Mouse (Mus musculus) hindbrain, postnatal 0 days (tissue): ENCODE measurements at regions not wholly inside any gene's neighbourhood (a gene's known extent, or its start where the extent isn't known, plus 50 kb on each side); places are given as distances from the start of the nearest gene placed in this dataset.
A peak's percentile ranks its signal among the peaks of the same experiment; 100 is the strongest.

Source experiments
- ATAC-seq: fragments of 200-750 bp; cut with Nextera tagmentation; 2 replicates; pipeline ENCODE4 v1.8.0; 2017; ENCODE audit warnings: mild to moderate bottlenecking, moderate TSS enrichment, moderate library complexity
- DNase-seq: peaks from one replicate; pipeline ENCODE4 v3.0.0-alpha.2; 2015; ENCODE audit warnings: low spot score
- H3K27ac ChIP-seq: fragments of 300-500 bp; sonication (generic); 2 replicates; pipeline ENCODE4 v1.5.1; 2014; ENCODE audit warnings: mild to moderate bottlenecking
- H3K27me3 ChIP-seq: fragments of 300-500 bp; sonication (generic); 2 replicates; pipeline ENCODE4 v1.6.1; 2014; ENCODE audit warnings: low read length, mixed read lengths; ENCODE audit not compliant: insufficient read depth
- H3K36me3 ChIP-seq: fragments of 300-500 bp; sonication (generic); 2 replicates; pipeline ENCODE4 v1.6.1; 2014; ENCODE audit warnings: low read length, mixed read lengths; ENCODE audit not compliant: insufficient read depth
- H3K4me1 ChIP-seq: fragments of 300-500 bp; sonication (generic); 2 replicates; pipeline ENCODE4 v1.6.1; 2014; ENCODE audit warnings: antibody characterized with exemption, low read length, mixed read lengths; ENCODE audit not compliant: insufficient read depth
- H3K4me2 ChIP-seq: fragments of 300-500 bp; sonication (generic); 2 replicates; pipeline ENCODE4 v1.6.1; 2014; ENCODE audit warnings: low read depth, mild to moderate bottlenecking, low read length, moderate library complexity, mixed read lengths
- H3K4me3 ChIP-seq: fragments of 300-500 bp; sonication (generic); 2 replicates; pipeline ENCODE4 v1.5.1; 2014; ENCODE audit warnings: low read length
- H3K9ac ChIP-seq: fragments of 300-500 bp; sonication (generic); replicated peaks from 2 replicates; pipeline ENCODE4 v1.6.1; 2014; ENCODE audit warnings: mild to moderate bottlenecking, low read length, moderate library complexity, mixed read lengths
- H3K9me3 ChIP-seq: fragments of 300-500 bp; sonication (generic); 2 replicates; pipeline ENCODE4 v1.6.1; 2016; ENCODE audit warnings: low read length, mixed read lengths
- CTCF ChIP-seq: IDR thresholded peaks from 2 replicates; pipeline ENCODE4 v1.5.1; 2016; ENCODE audit warnings: antibody characterized with exemption, control low read depth, low read depth
- WGBS: fragments of 180-500 bp; shearing (Covaris S2); extraction: QIAGEN DNeasy Blood & Tissue Kit; methylation state at CpG from one replicate; pipeline ENCODE4 v1.1.7; 2014; 5-methylcytosine and 5-hydroxymethylcytosine counted together

GRCm38 (mm10) chr9:51636559-51637127 is 128.5 kb upstream of the Arhgap20 start:
- Histone ChIP-seq H3K36me3 (no peaks in the 10 kb centered on the region), H3K27me3 (no peaks in the 10 kb centered on the region), H3K27ac (peak overlapping the region; percentile 56), H3K4me3 (no peak overlapping the region), H3K4me1 (no peaks in the 10 kb centered on the region), H3K9ac (no peak overlapping the region), H3K4me2 (no peak overlapping the region), H3K9me3 (no peaks in the 10 kb centered on the region)
- 66% methylated on average over 1 of the region's 1 CpGs for WGBS
- DNase-seq (peak; percentile 19), ATAC-seq (peak; percentile 59)
- TF ChIP-seq CTCF, result no peak

GRCm38 (mm10) chr9:51637131-51637920 is 127.8 kb upstream of the Arhgap20 start:
- H3K9ac ChIP-seq, result no peak overlapping the region

GRCm38 (mm10) chr9:51641706-51642105 is 123.4 kb upstream of the Arhgap20 start:
- WGBS, result 81% methylated on average over 4 of the region's 4 CpGs
- no peak overlapping the region for H3K4me2 ChIP-seq

More at GRCm38 (mm10) chr9:51637131-51637920, 127.8 kb upstream of the Arhgap20 start:
- no peaks in the 10 kb centered on the region for H3K27me3 ChIP-seq
- no peak for ATAC-seq
- peak; percentile 62 for DNase-seq
- 37% methylated on average over 6 of the region's 6 CpGs for WGBS
- H3K4me1 ChIP-seq, result no peaks in the 10 kb centered on the region
- H3K27ac ChIP-seq, result peak overlapping the region; percentile 56; the same call in 1 of the 2 replicates
- TF ChIP-seq CTCF, result no peak
- H3K4me2 ChIP-seq, result no peak overlapping the region
- no peaks in the 10 kb centered on the region for H3K36me3 ChIP-seq
- no peaks in the 10 kb centered on the region for H3K9me3 ChIP-seq
- no peak overlapping the region for H3K4me3 ChIP-seq

GRCm38 (mm10) chr9:51645426-51645825 is 119.7 kb upstream of the Arhgap20 start:
- Histone ChIP-seq H3K4me3 (no peak overlapping the region), H3K4me2 (no peak overlapping the region), H3K27ac (no peak overlapping the region), H3K4me1 (no peaks in the 10 kb centered on the region), H3K9me3 (no peaks in the 10 kb centered on the region), H3K9ac (no peak overlapping the region), H3K36me3 (no peaks in the 10 kb centered on the region), H3K27me3 (no peaks in the 10 kb centered on the region)
- 44% methylated on average over 1 of the region's 1 CpGs for WGBS
- ATAC-seq, result no peak
- no peak for TF ChIP-seq CTCF
- DNase-seq, result no peak

More at GRCm38 (mm10) chr9:51641706-51642105, 123.4 kb upstream of the Arhgap20 start:
- H3K9me3 ChIP-seq, result no peaks in the 10 kb centered on the region
- H3K4me3 ChIP-seq, result no peak overlapping the region
- no peak for DNase-seq
- H3K36me3 ChIP-seq, result no peaks in the 10 kb centered on the region
- ATAC-seq, result no peak
- no peaks in the 10 kb centered on the region for H3K27me3 ChIP-seq
- no peak overlapping the region for H3K27ac ChIP-seq
- H3K9ac ChIP-seq, result no peak overlapping the region
- H3K4me1 ChIP-seq, result no peaks in the 10 kb centered on the region
- no peak for TF ChIP-seq CTCF

GRCm38 (mm10) chr9:51653376-51654292 is 111.5 kb upstream of the Arhgap20 start:
- DNase-seq (peak; percentile 16), ATAC-seq (no peak)
- no peaks in the 10 kb centered on the region for H3K9me3 ChIP-seq
- H3K4me2 ChIP-seq, result no peak overlapping the region
- no peaks in the 10 kb centered on the region for H3K36me3 ChIP-seq
- H3K4me3 ChIP-seq, result no peak overlapping the region
- 59% methylated on average over 4 of the region's 4 CpGs for WGBS
- no peaks in the 10 kb centered on the region for H3K4me1 ChIP-seq
- no peaks in the 10 kb centered on the region for H3K27me3 ChIP-seq
- no peak overlapping the region for H3K27ac ChIP-seq
- no peak overlapping the region for H3K9ac ChIP-seq
- no peak for TF ChIP-seq CTCF

GRCm38 (mm10) chr9:51654645-51655044 is 110.5 kb upstream of the Arhgap20 start:
- no peak overlapping the region for H3K27ac ChIP-seq
- TF ChIP-seq CTCF, result no peak
- DNase-seq (no peak), ATAC-seq (no peak)
- H3K36me3 ChIP-seq, result no peaks in the 10 kb centered on the region
- H3K9me3 ChIP-seq, result no peaks in the 10 kb centered on the region
- no peak overlapping the region for H3K9ac ChIP-seq
- no peaks in the 10 kb centered on the region for H3K27me3 ChIP-seq
- no peaks in the 10 kb centered on the region for H3K4me1 ChIP-seq
- H3K4me2 ChIP-seq, result no peak overlapping the region
- H3K4me3 ChIP-seq, result no peak overlapping the region
- WGBS, result 94% methylated on average over 1 of the region's 1 CpGs
